Mouse (Mus musculus): ENCODE measurements around the gene Glod5. TPM values are rescaled to one million over a fixed set of nuclear protein-coding genes. Genes with fewer than 3 reads are reported as not detected.

Glod5 gene
- total RNA-seq, 2 experiments from 2014 or later, result 0.59 TPM; not detected in 1

GRCm38 (mm10) chrX:7958868-7959267 is 59.4 kb downstream of the Glod5 start:
- DNase-seq (ENCODE audit: low spot score in 2 of 2), result no peak
- TF ChIP-seq CTCF (conservative IDR thresholded peaks at IDR 0.05), result no peak
- no peak overlapping the region for H3K27ac ChIP-seq
- no peak overlapping the region for H3K4me3 ChIP-seq

Other genes starting within 250 kb of the Glod5 start
- gene Gripap1, start 228.7 kb downstream of the Glod5 start, total RNA-seq (2021), result 100 to 1,000 TPM; 105 to 108 TPM
- 1 to 10 TPM; 9.5 to 9.7 TPM for gene Kcnd1, start 196.2 kb downstream of the Glod5 start, total RNA-seq (2021)
- gene Otud5, start 177.1 kb downstream of the Glod5 start, total RNA-seq (2021), result 10 to 100 TPM; 82.6 to 83.8 TPM
- 10 to 100 TPM; 53.0 to 54.6 TPM for gene Pim2, start 140.2 kb downstream of the Glod5 start, total RNA-seq (2021)
- gene Slc35a2, start 134.5 kb downstream of the Glod5 start, total RNA-seq (2021), result 10 to 100 TPM; 36.0 to 40.5 TPM
- gene Pqbp1, start 119.2 kb downstream of the Glod5 start, total RNA-seq (2021), result 10 to 100 TPM; 83.6 to 92.9 TPM
- gene Timm17b, start 119.1 kb downstream of the Glod5 start, total RNA-seq (2021), result 10 to 100 TPM; 21.4 to 26.3 TPM
- not detected for gene Gm10491, start 110.7 kb downstream of the Glod5 start, total RNA-seq (2021)
- not detected for gene Gm10490, start 109.0 kb downstream of the Glod5 start, total RNA-seq (2021)
- 100 to 1,000 TPM; 376 to 404 TPM for gene Pcsk1n, start 98.7 kb downstream of the Glod5 start, total RNA-seq (2021)
- gene Eras, start 89.9 kb downstream of the Glod5 start, total RNA-seq (2021), result not detected
- 10 to 100 TPM; 49.2 to 51.4 TPM for gene Hdac6, start 70.6 kb downstream of the Glod5 start, total RNA-seq (2021)
- gene Gata1, start 40.4 kb downstream of the Glod5 start, total RNA-seq (2021), result not detected
- gene Suv39h1, start 56.3 kb upstream of the Glod5 start, total RNA-seq (2021), result 10 to 100 TPM; 20.2 to 20.3 TPM
- gene Was, start 72.0 kb upstream of the Glod5 start, total RNA-seq (2021), result 1 to 10 TPM in 1 of 2 experiments, under 1 TPM in 1; 0.98 to 2.0 TPM
- gene Wdr13, start 114.4 kb upstream of the Glod5 start, total RNA-seq (2021), result 100 to 1,000 TPM; 208 to 235 TPM
- gene Rbm3, start 127.4 kb upstream of the Glod5 start, total RNA-seq (2021), result 100 to 1,000 TPM; 111 to 133 TPM
- gene Tbc1d25, start 157.7 kb upstream of the Glod5 start, total RNA-seq (2021), result 10 to 100 TPM; 13.5 to 13.6 TPM
- 10 to 100 TPM; 28.5 to 32.5 TPM for gene Ebp, start 175.0 kb upstream of the Glod5 start, total RNA-seq (2021)
- gene Porcn, start 188.0 kb upstream of the Glod5 start, total RNA-seq (2021), result 100 to 1,000 TPM; 102 to 113 TPM
- gene Ftsj1, start 233.9 kb upstream of the Glod5 start, total RNA-seq (2021), result 10 to 100 TPM; 24.2 to 27.0 TPM